Mouse (Mus musculus) limb, embryonic 13.5 days (tissue): ENCODE results near the gene Colgalt1. TPM values are rescaled to one million over a fixed set of nuclear protein-coding genes. Genes with fewer than 3 reads are reported as not detected.

Experiments used
- ATAC-seq: fragments of 200-750 bp; cut with Nextera tagmentation; 2 replicates; pipeline ENCODE4 v1.8.0; 2017; ENCODE audit warnings: low read depth, moderate number of reproducible peaks, moderate TSS enrichment; ENCODE audit not compliant: low FRiP score
- H3K27ac ChIP-seq: fragments of 300-500 bp; sonication (generic); 2 replicates; pipeline ENCODE4 v1.5.1; 2015; ENCODE audit warnings: inconsistent platforms, mild to moderate bottlenecking, moderate library complexity
- H3K27me3 ChIP-seq: fragments of 300-500 bp; sonication (generic); 2 replicates; pipeline ENCODE4 v1.6.1; 2015; ENCODE audit warnings: mild to moderate bottlenecking, inconsistent platforms
- H3K36me3 ChIP-seq: fragments of 300-500 bp; sonication (generic); 2 replicates; pipeline ENCODE4 v1.6.1; 2015; ENCODE audit warnings: inconsistent platforms, mild to moderate bottlenecking, moderate library complexity
- H3K4me1 ChIP-seq: fragments of 300-500 bp; sonication (generic); 2 replicates; pipeline ENCODE4 v1.6.1; 2015; ENCODE audit warnings: inconsistent platforms
- H3K4me2 ChIP-seq: fragments of 300-500 bp; sonication (generic); replicated peaks from 2 replicates; pipeline ENCODE4 v1.6.1; 2015; ENCODE audit warnings: inconsistent platforms, mild to moderate bottlenecking, moderate library complexity
- H3K4me3 ChIP-seq: fragments of 300-500 bp; sonication (generic); 2 replicates; pipeline ENCODE4 v1.5.1; 2015; ENCODE audit warnings: moderate library complexity, mild to moderate bottlenecking, inconsistent platforms
- H3K9ac ChIP-seq: fragments of 300-500 bp; sonication (generic); 2 replicates; pipeline ENCODE4 v1.6.1; 2015; ENCODE audit warnings: mild to moderate bottlenecking, inconsistent platforms
- H3K9me3 ChIP-seq: fragments of 300-500 bp; sonication (generic); 2 replicates; pipeline ENCODE4 v1.6.1; 2016; ENCODE audit warnings: inconsistent platforms
- WGBS: fragments of 180-500 bp; shearing (Covaris S2); methylation state at CpG from one replicate; pipeline ENCODE4 v1.1.7; 2015; 5-methylcytosine and 5-hydroxymethylcytosine counted together
- polyA plus RNA-seq: library from polyadenylated mRNA; unstranded; fragments of >200 nt; fragmentation: Nextera tagmentation; extraction: Ambion mirVana; gene quantifications from 2 replicates; pipeline ENCODE4 v1.2.1, GENCODE M21; 2015

Colgalt1 gene
- polyA plus RNA-seq, 1 experiment from 2014 or later, result 87.6 TPM

DNA sequence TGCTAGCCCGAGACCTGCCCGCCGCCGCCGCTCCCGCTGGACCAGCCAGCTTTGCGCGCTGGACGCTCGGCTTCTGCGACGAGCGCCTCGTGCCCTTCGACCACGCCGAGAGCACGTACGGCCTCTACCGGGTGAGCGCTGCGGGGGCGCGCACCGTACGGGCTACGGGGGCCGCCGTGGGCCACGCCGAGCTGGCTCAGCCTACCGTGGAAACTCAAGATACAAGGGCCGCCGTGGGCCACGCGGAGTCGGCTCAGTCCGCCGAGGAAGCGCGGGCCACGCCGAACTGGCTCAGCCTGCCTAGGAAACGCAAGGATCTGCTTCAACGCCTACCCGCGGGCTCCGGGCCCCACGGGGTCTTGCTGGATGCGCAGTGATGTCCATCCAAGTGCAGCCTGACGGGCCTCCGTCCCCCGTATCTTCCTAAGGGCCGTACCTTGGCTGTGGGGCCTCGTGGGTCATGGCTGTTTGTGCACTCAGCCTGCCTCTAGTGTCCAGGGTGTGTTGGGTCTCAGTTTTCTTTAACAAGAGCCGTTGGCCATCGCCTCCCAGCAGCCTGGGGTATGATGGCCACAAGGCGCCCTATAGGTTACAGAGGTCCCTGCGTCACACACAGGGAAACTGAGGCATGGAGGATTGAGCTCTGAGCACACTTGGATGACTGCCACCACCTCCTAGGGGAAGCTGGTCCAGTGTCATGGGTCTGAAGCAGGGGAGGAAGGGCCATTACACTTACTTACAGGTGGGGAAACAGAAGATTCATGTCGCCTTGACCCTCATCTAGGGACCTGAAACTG, 18.2 kb upstream of the Colgalt1 start:
- H3K4me3 ChIP-seq, result peak overlapping the region; percentile 88
- peak overlapping the region; percentile 95 for H3K9ac ChIP-seq
- WGBS, result 5% methylated on average over 60 of the region's 60 CpGs
- peak; percentile 68 for ATAC-seq
- peak overlapping the region; percentile 96 for H3K27ac ChIP-seq
- H3K9me3 ChIP-seq, result no peaks in the 10 kb centered on the region
- H3K4me2 ChIP-seq, result peak overlapping the region; percentile 99
- H3K4me1 ChIP-seq, result peaks cover 40% of the 10 kb centered on the region
- no peaks in the 10 kb centered on the region for H3K27me3 ChIP-seq
- peaks cover 21% of the 10 kb centered on the region for H3K36me3 ChIP-seq

GRCm38 (mm10) chr8:71593556-71594323, 17.1 kb upstream of the Colgalt1 start:
- 93% methylated on average over 8 of the region's 8 CpGs for WGBS
- peak overlapping the region; percentile 99; the same call in 1 of the 2 replicates for H3K4me2 ChIP-seq
- 0 out of 2 replicates have a peak overlapping the region, but pooled peaks have one; percentile 1 for H3K4me3 ChIP-seq

DNA sequence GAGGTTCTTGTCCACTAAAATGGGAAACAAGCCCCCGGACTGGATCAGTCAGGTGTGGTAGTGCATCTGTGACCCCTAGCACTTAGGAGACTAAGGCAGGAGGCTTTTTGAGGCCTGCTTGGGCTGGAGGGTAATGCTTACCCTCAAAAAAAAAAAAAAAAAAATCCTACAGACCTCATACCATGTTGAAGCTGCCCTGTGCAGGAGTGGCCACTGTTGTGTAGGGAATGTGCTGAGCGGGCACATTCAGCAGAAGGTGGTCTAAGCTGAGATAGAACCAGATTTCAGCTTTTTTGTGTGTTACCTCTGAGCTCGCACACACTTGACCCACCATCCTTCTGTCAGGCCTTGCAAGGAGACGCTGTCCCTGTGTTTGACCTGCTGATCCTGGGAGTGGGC, 16.5 kb upstream of the Colgalt1 start:
- no peak for ATAC-seq
- Histone ChIP-seq H3K4me2 (no peak overlapping the region), H3K9me3 (no peaks in the 10 kb centered on the region), H3K27me3 (no peaks in the 10 kb centered on the region), H3K27ac (no peak overlapping the region), H3K4me3 (no peak overlapping the region), H3K9ac (no peak overlapping the region), H3K4me1 (peaks cover 40% of the 10 kb centered on the region), H3K36me3 (peaks cover 24% of the 10 kb centered on the region)
- WGBS, result 94% methylated on average over 4 of the region's 4 CpGs

More at GRCm38 (mm10) chr8:71593556-71594323, 17.1 kb upstream of the Colgalt1 start:
- Histone ChIP-seq H3K36me3 (peaks cover 21% of the 10 kb centered on the region), H3K9me3 (no peaks in the 10 kb centered on the region), H3K27me3 (no peaks in the 10 kb centered on the region), H3K4me1 (peaks cover 40% of the 10 kb centered on the region), H3K9ac (0 out of 2 replicates have a peak overlapping the region, but pooled peaks have one; percentile 35), H3K27ac (no peak overlapping the region)
- ATAC-seq, result no peak

DNA sequence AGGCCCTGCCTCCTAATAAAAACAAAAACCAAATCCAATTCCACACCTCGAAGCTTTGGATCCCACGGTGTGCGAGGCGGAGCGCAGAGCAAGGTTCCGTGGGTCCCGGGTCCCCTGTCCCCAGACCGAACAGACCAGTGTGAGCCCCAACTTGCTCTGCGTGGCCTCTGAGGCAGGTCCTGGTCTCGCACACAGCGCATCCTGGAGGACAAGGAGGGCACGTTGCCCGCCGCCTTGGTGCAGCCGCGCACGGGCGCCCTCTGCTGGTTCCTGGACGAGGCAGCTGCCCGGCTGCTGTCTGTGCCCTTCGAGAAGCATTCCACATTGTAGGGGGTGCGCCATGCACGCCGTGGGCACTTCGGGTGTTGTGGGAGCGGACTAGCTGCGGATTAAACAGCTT, 14.9 kb upstream of the Colgalt1 start:
- Histone ChIP-seq H3K4me3 (peak overlapping the region; percentile 5; the same call in 1 of the 2 replicates), H3K4me2 (peak overlapping the region; percentile 35; the same call in 1 of the 2 replicates), H3K36me3 (peaks cover 27% of the 10 kb centered on the region), H3K9me3 (no peaks in the 10 kb centered on the region), H3K4me1 (peaks cover 37% of the 10 kb centered on the region), H3K27me3 (peaks cover 13% of the 10 kb centered on the region), H3K9ac (peak overlapping the region; percentile 35; the same call in 1 of the 2 replicates), H3K27ac (no peak overlapping the region)
- ATAC-seq, result peak; percentile 12; the same call in 1 of the 2 replicates
- 6% methylated on average over 27 of the region's 27 CpGs for WGBS

- no peaks in the 10 kb centered on the region for H3K9me3 ChIP-seq
- H3K27me3 ChIP-seq, result peaks cover 18% of the 10 kb centered on the region
- H3K36me3 ChIP-seq, result peaks cover 27% of the 10 kb centered on the region
- H3K4me2 ChIP-seq, result peak overlapping the region; percentile 35; the same call in 1 of the 2 replicates
- H3K4me1 ChIP-seq, result peaks cover 32% of the 10 kb centered on the region
- ATAC-seq, result no peak
- 61% methylated on average over 6 of the region's 6 CpGs for WGBS
- no peak overlapping the region for H3K4me3 ChIP-seq
- peak overlapping the region; percentile 35; the same call in 1 of the 2 replicates for H3K9ac ChIP-seq
- H3K27ac ChIP-seq, result no peak overlapping the region
These were observed 14.4 kb upstream of the Colgalt1 start for GRCm38 (mm10) chr8:71596384-71596783.

DNA sequence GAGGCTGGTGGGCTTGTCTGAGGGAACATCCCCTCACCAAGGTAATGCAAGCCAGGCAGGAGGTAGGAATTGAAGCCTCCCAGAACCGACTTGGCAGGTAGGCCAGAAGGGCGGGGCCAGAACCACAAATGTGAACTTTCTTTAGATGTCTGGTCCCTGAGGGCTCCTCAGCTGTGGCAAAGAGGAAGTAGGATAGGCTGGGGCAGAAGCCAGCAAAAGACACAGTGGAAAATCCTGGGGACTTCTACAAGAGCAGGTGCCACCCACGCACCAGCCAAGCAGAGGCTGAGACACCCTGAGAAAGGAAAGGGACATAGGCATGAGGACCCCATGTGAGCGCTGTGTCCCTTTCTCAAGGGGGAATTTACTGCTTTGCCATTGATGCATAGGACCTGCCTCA, 14.0 kb upstream of the Colgalt1 start:
- no peak overlapping the region for H3K4me2 ChIP-seq
- peaks cover 27% of the 10 kb centered on the region for H3K36me3 ChIP-seq
- no peak for ATAC-seq
- peaks cover 22% of the 10 kb centered on the region for H3K27me3 ChIP-seq
- H3K27ac ChIP-seq, result no peak overlapping the region
- 71% methylated on average over 4 of the region's 4 CpGs for WGBS
- no peaks in the 10 kb centered on the region for H3K9me3 ChIP-seq
- no peak overlapping the region for H3K9ac ChIP-seq
- no peak overlapping the region for H3K4me3 ChIP-seq
- H3K4me1 ChIP-seq, result peaks cover 31% of the 10 kb centered on the region

DNA sequence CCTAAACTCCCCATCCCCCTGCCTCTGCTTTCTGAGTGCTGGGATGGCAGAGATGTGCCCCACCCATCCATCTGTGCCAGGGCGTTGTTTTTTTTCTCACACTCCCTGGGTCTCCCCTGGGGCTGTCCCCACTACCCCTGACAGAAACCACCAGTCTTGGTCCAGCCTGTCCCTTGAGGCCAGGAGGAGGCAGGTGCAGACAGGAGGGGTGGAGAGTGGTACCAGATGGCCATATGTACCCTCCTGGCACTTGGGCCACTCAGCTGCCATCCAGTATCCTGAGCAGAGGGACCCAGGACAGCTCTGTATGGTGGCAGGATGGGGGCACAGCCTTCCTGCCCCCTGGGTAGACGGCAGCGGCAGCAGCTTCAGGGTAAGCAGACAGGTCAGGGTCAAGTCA, 13.3 kb upstream of the Colgalt1 start, which contains the start of gene Fam129c:
Fam129c (plus strand) TSS at position 198 of the 400 bp plus-strand sequence.
- H3K4me1 ChIP-seq, result peaks cover 37% of the 10 kb centered on the region
- H3K9ac ChIP-seq, result no peak within 1 kb of the TSS
- peaks cover 29% of the 10 kb centered on the region for H3K27me3 ChIP-seq
- WGBS, result 81% methylated on average over 3 of the region's 3 CpGs
- ATAC-seq, result no peak
- H3K27ac ChIP-seq, result no peak within 1 kb of the TSS
- H3K4me3 ChIP-seq, result no peak within 1 kb of the TSS
- no peaks in the 10 kb centered on the region for H3K9me3 ChIP-seq
- H3K4me2 ChIP-seq, result no peak within 1 kb of the TSS
- peaks cover 27% of the 10 kb centered on the region for H3K36me3 ChIP-seq

DNA sequence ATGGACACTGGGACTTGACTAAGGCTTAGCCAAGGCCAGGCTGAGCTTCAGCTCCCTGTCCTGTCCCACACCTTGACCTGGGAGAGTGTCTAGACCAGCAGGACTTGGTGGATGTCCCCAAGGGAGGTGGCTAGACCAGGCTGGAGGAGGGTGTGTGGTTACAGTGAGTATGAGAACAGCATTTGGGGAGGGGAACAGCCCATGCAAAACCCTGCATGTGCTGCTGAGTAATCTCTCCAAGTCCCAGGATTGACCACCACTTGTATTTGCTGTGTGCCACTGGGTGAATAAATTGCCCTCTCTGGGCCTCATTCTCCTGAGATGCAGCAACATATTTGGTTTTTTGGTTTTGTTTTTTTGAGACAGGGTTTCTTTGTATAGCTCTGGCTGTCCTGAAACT, 12.4 kb upstream of the Colgalt1 start:
- H3K36me3 ChIP-seq, result peaks cover 25% of the 10 kb centered on the region
- no peaks in the 10 kb centered on the region for H3K9me3 ChIP-seq
- H3K27me3 ChIP-seq, result peaks cover 38% of the 10 kb centered on the region
- H3K4me3 ChIP-seq, result no peak overlapping the region
- no peak overlapping the region for H3K9ac ChIP-seq
- no peak overlapping the region for H3K4me2 ChIP-seq
- no peak overlapping the region for H3K27ac ChIP-seq
- ATAC-seq, result no peak
- H3K4me1 ChIP-seq, result peaks cover 37% of the 10 kb centered on the region

DNA sequence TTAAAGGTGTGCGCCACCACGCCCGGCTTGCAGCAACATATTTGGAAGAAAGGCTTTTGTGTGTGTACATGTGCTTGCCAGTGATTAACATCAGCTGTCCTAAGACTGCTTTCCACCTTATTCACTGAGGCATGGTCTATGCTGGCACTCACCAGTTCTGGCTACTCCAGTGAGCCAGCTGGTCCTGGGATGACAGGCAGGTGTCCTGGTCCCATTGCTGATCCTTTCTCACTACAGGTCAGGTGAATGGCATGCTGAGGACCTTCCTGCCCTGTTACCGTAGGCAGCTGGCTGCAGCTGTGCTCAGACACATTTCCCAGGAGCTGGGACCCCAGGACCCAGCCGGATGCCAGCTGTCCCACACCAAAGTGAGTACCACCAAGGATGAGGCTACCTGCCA, 12.0 kb upstream of the Colgalt1 start:
- H3K4me3 ChIP-seq, result no peak overlapping the region
- H3K4me2 ChIP-seq, result no peak overlapping the region
- H3K4me1 ChIP-seq, result peaks cover 37% of the 10 kb centered on the region
- WGBS, result 92% methylated on average over 5 of the region's 5 CpGs
- no peak overlapping the region for H3K9ac ChIP-seq
- no peaks in the 10 kb centered on the region for H3K9me3 ChIP-seq
- no peak for ATAC-seq
- peaks cover 21% of the 10 kb centered on the region for H3K36me3 ChIP-seq
- peaks cover 43% of the 10 kb centered on the region for H3K27me3 ChIP-seq
- no peak overlapping the region for H3K27ac ChIP-seq

GRCm38 (mm10) chr8:71601939-71602665, 8.7 kb upstream of the Colgalt1 start:
- Histone ChIP-seq H3K27ac (no peak overlapping the region), H3K9ac (peak overlapping the region; percentile 65), H3K4me2 (peak overlapping the region; percentile 86), H3K27me3 (peaks cover 47% of the 10 kb centered on the region), H3K4me3 (peak overlapping the region; percentile 48), H3K36me3 (0 out of 2 replicates have a peak, but pooled peaks cover 6% of the 10 kb centered on the region), H3K9me3 (no peaks in the 10 kb centered on the region), H3K4me1 (peaks cover 27% of the 10 kb centered on the region)
- peak; percentile 20 for ATAC-seq
- WGBS, result 4% methylated on average over 65 of the region's 65 CpGs

- H3K9ac ChIP-seq, result peak overlapping the region; percentile 65
- H3K4me2 ChIP-seq, result peak overlapping the region; percentile 86
- H3K36me3 ChIP-seq, result 0 out of 2 replicates have a peak, but pooled peaks cover 6% of the 10 kb centered on the region
- H3K9me3 ChIP-seq, result no peaks in the 10 kb centered on the region
- H3K27me3 ChIP-seq, result peaks cover 47% of the 10 kb centered on the region
- no peak overlapping the region for H3K27ac ChIP-seq
- ATAC-seq, result peak; percentile 84
- H3K4me3 ChIP-seq, result peak overlapping the region; percentile 48
- under 1% methylated on average over 32 of the region's 32 CpGs for WGBS
- peaks cover 27% of the 10 kb centered on the region for H3K4me1 ChIP-seq
These were observed 8.0 kb upstream of the Colgalt1 start for GRCm38 (mm10) chr8:71602666-71603334.
